Mouse (Mus musculus): Measurements from ENCODE around the gene Rccd1.

Rccd1 gene

DNA sequence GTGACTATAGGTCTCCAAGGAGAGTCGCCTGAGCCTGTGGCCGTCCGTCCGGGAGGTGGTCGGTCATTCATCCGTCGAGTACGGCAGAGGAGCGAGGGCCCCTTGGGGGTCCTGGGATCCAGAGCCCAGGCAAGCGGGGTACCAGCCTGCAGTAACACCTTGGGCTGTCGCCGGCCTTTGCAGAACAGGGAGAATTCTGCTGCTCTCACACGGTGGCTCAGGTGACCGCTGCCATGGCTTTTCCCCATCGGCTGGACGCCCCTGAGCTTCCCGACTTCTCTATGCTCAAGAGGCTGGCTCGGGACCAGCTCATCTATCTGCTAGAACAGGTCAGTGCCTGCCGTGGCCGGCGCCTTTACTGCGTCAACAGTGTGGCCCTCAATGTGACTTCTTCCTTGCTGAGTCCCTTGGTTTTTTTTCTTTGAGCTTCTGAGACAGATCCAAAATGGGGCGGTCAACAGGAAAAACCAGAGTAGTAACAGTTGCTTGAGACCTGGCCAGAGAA, 54.5 kb downstream of the Rccd1 start:
- H3K9me3 ChIP-seq (ENCODE audit: low read length) = no peaks in the 10 kb centered on the region
- TF ChIP-seq POU5F1 (IDR thresholded peaks at IDR 0.05; ENCODE audit: borderline replicate concordance, low read length) = no peak
- TF ChIP-seq NANOG (IDR thresholded peaks at IDR 0.05; ENCODE audit: borderline replicate concordance, low read length) = no peak
- TF ChIP-seq CTCF (conservative IDR thresholded peaks at IDR 0.05; ENCODE audit: low read length) = no peak
- peaks cover 68% of the 10 kb centered on the region for H3K36me3 ChIP-seq (ENCODE audit: insufficient read depth, low read length)
- H3K4me3 ChIP-seq (replicated peaks; ENCODE audit: low read length) = peak overlapping the region; percentile 97
- H3K27me3 ChIP-seq (ENCODE audit: insufficient read depth, low read length) = no peaks in the 10 kb centered on the region
- H3K4me1 ChIP-seq (replicated peaks; ENCODE audit: low read depth, low read length) = peaks cover 25% of the 10 kb centered on the region

DNA sequence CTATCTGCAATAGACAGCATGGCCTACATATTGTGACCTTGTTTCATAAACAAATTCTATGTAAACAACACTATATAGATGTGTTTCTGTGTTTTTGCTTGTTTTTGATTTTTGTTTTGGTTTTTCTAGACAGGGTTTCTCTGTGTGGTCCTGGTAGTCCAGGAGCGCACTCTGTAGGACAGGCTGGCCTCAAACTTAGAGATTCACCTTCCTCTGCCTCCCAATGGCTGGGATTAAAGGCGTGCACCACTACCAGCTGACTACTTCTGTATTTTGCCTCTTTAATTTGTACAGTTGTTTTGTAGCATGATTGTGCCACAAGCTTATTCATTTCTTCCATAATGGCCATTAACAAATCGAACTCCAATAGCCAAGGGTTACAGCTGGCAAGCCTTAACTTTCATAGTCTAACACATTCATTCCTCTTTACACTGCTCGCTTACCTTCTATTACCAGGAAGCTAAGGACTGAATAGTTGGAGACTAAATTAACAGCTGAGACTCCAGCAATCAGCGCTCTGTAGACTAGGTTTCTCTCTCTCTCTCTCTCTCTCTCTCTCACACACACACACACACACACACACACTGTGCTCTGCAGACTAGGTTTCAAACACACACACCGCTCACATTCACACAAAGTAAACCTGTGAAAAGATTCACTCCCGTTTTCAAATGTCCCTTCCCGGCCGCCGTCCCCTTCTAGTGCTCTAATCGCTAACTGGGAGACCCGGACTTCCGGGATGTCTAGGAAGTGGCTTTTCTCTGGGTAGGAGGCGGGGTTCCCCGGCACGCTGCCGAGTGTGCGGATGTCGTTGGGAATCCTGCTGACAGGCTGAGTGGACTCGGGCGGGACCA, 55.1 kb downstream of the Rccd1 start, which contains the start of gene Vps33b:
Vps33b (plus strand) TSS at position 753 of the 854 bp plus-strand sequence.
- H3K36me3 ChIP-seq (ENCODE audit: insufficient read depth, low read length) = peaks cover 68% of the 10 kb centered on the region
- peak within 1 kb of the TSS; percentile 97 for H3K4me3 ChIP-seq (replicated peaks; ENCODE audit: low read length)
- no peaks in the 10 kb centered on the region for H3K9me3 ChIP-seq (ENCODE audit: low read length)
- no peaks in the 10 kb centered on the region for H3K27me3 ChIP-seq (ENCODE audit: insufficient read depth, low read length)
- no peak for TF ChIP-seq POU5F1 (IDR thresholded peaks at IDR 0.05; ENCODE audit: borderline replicate concordance, low read length)
- no peak for TF ChIP-seq CTCF (conservative IDR thresholded peaks at IDR 0.05; ENCODE audit: low read length)
- TF ChIP-seq NANOG (IDR thresholded peaks at IDR 0.05; ENCODE audit: borderline replicate concordance, low read length) = no peak
- peaks cover 32% of the 10 kb centered on the region for H3K4me1 ChIP-seq (replicated peaks; ENCODE audit: low read depth, low read length)

DNA sequence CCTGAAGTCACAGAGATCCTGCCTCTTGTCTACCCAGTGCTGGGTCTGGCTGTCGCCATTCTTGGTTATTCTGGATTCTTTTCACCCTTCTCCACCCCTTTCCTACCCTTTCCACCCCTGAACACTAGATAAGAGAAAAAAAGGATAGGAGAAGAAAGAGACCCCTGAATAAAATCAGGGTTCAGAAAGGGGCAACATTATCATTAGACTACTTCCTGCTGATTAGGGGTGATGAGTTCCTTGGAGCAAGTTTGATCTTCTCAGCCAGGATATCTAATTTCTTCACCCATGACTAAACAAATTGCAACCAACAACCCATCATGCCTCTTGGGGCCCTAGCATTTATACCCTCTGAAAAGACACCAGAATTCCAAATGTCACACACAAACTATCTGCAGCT, 56.5 kb downstream of the Rccd1 start:
- TF ChIP-seq NANOG (IDR thresholded peaks at IDR 0.05; ENCODE audit: borderline replicate concordance, low read length) = no peak
- no peak for TF ChIP-seq CTCF (conservative IDR thresholded peaks at IDR 0.05; ENCODE audit: low read length)
- no peak for TF ChIP-seq POU5F1 (IDR thresholded peaks at IDR 0.05; ENCODE audit: borderline replicate concordance, low read length)
- H3K4me1 ChIP-seq (replicated peaks; ENCODE audit: low read depth, low read length) = peaks cover 43% of the 10 kb centered on the region
- no peak overlapping the region for H3K4me3 ChIP-seq (replicated peaks; ENCODE audit: low read length)

DNA sequence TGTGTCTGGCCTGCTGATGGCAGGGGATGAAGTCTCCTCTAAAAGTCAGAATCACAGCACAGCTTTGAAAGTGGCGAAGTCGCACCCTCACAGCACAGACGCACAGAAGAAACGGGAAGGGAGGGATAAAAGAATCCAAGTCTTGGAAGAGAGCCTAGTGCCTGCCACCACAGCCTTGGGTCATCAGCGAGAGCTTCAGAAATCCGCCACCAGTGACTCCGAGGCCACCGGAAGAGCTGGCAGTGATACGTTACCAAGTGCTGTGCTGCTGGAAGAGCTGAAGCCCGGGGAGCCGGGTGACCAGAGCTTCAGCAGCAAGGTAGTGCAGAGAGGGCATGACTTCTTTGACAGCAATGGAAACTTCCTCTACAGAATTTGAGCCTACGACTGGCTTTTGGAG, 59.6 kb downstream of the Rccd1 start:
- H3K36me3 ChIP-seq (ENCODE audit: insufficient read depth, low read length) = peaks cover 50% of the 10 kb centered on the region
- H3K4me1 ChIP-seq (replicated peaks; ENCODE audit: low read depth, low read length) = peaks cover 52% of the 10 kb centered on the region
- no peaks in the 10 kb centered on the region for H3K27me3 ChIP-seq (ENCODE audit: insufficient read depth, low read length)
- no peaks in the 10 kb centered on the region for H3K9me3 ChIP-seq (ENCODE audit: low read length)
- no peak overlapping the region for H3K4me3 ChIP-seq (replicated peaks; ENCODE audit: low read length)
- TF ChIP-seq NANOG (IDR thresholded peaks at IDR 0.05; ENCODE audit: borderline replicate concordance, low read length) (no peak), CTCF (conservative IDR thresholded peaks at IDR 0.05; ENCODE audit: low read length) (no peak), POU5F1 (IDR thresholded peaks at IDR 0.05; ENCODE audit: borderline replicate concordance, low read length) (no peak)

More for the DNA sequence above, 56.5 kb downstream of the Rccd1 start:
- Histone ChIP-seq H3K27me3 (ENCODE audit: insufficient read depth, low read length) (no peaks in the 10 kb centered on the region), H3K9me3 (ENCODE audit: low read length) (no peaks in the 10 kb centered on the region), H3K36me3 (ENCODE audit: insufficient read depth, low read length) (peaks cover 67% of the 10 kb centered on the region)

DNA sequence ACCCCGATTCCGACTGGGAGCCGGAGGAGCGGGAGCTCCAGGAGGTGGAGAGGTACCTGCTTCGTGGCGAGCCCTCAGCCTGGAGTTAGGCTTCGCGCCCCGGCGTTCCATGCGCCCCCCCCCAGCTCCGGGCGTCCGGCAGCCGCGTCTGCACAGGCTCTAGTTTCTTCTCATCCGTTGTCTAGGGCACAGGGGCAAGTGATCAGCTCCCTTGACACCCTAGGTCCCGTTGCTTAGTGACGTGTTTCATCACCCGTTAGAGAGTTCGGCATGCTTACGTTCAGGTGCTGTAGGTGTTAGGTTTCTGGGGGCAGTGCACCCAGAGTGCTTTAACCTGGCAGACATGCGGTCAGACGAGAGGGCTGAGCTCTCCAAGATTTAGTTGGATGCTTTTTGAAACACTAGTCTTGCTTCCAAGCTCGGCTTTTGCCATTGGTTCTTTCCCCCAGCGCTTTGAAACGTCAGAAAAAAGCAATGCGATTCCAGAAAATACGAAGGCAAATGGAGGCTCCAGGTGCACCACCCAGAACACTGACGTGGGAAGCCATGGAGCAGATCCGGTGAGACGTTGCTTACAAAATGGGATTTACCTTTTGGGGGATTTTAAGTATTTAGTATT, 62.8 kb downstream of the Rccd1 start:
- Histone ChIP-seq H3K9me3 (ENCODE audit: low read length) (no peaks in the 10 kb centered on the region), H3K36me3 (ENCODE audit: insufficient read depth, low read length) (peaks cover 36% of the 10 kb centered on the region), H3K4me3 (replicated peaks; ENCODE audit: low read length) (peak overlapping the region; percentile 94), H3K27me3 (ENCODE audit: insufficient read depth, low read length) (no peaks in the 10 kb centered on the region), H3K4me1 (replicated peaks; ENCODE audit: low read depth, low read length) (peaks cover 63% of the 10 kb centered on the region)
- TF ChIP-seq CTCF (conservative IDR thresholded peaks at IDR 0.05; ENCODE audit: low read length) = no peak
- TF ChIP-seq NANOG (IDR thresholded peaks at IDR 0.05; ENCODE audit: borderline replicate concordance, low read length) = no peak

DNA sequence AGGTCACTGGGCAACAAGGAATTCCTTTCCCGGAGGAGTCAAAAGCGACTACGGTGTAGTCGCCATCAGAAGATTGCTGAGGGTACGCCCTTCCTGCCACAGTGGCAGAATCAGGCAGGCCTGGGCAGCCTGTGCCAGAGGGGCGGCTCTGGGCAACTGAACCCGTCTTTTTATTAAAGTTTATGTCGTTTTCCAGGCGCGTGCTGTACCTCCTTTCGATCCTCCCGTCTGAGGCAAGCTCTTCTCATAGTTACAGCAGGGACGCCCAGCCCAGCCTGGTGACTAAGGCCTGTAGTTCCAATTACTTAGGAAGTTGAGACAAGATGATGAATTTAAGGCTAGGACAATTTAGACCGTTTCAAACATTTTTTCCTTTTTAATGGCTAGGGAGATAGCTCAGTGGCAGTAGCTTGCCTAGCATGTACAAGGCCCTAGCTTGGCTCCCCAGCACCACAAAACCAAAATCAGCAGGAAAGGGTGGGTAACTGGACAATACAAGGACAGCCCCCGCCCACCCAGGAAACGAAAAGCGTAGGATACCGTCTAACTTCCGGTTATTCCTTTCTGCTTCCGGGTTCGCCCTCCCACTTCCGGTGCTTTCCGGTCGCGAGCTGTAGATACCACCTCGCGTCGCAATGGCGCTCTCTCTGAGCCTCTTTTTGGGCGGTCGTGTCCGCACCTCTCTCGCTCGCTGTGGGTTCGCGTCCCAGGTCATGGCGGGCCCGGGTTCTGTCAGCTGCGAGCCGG, 63.5 kb downstream of the Rccd1 start, which contains the start of gene Ngrn:
Ngrn (plus strand) TSS at position 591 of the 747 bp plus-strand sequence.
- peaks cover 67% of the 10 kb centered on the region for H3K4me1 ChIP-seq (replicated peaks; ENCODE audit: low read depth, low read length)
- peaks cover 29% of the 10 kb centered on the region for H3K36me3 ChIP-seq (ENCODE audit: insufficient read depth, low read length)
- H3K27me3 ChIP-seq (ENCODE audit: insufficient read depth, low read length) = no peaks in the 10 kb centered on the region
- TF ChIP-seq NANOG (IDR thresholded peaks at IDR 0.05; ENCODE audit: borderline replicate concordance, low read length) (no peak), CTCF (conservative IDR thresholded peaks at IDR 0.05; ENCODE audit: low read length) (no peak), POU5F1 (IDR thresholded peaks at IDR 0.05; ENCODE audit: borderline replicate concordance, low read length) (no peak)
- H3K9me3 ChIP-seq (ENCODE audit: low read length) = no peaks in the 10 kb centered on the region
- H3K4me3 ChIP-seq (replicated peaks; ENCODE audit: low read length) = peak within 1 kb of the TSS; percentile 94

DNA sequence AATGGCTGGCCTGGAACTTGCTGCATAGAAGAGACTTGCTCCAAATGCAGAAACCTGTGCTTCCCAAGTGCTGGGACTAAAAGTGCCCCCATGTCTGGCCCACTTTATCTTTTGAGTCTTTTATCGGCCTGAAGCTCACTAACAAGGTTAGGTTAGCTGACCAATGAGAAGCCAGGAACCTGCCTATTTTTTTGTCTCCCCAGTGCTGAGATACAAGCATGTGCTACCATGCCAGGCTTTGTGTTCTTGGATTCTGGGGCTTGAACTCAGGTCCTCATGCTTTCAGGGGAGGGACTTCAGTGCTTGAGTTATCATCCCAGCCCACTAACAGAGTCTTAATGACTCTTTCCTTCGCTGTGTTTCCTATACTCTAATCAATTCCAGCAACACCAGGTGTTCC, 66.5 kb downstream of the Rccd1 start:
- H3K27me3 ChIP-seq (ENCODE audit: insufficient read depth, low read length) = no peaks in the 10 kb centered on the region
- H3K4me3 ChIP-seq (replicated peaks; ENCODE audit: low read length) = peak overlapping the region; percentile 37; the same call in 1 of the 2 replicates
- no peaks in the 10 kb centered on the region for H3K9me3 ChIP-seq (ENCODE audit: low read length)
- peaks cover 50% of the 10 kb centered on the region for H3K4me1 ChIP-seq (replicated peaks; ENCODE audit: low read depth, low read length)
- TF ChIP-seq CTCF (conservative IDR thresholded peaks at IDR 0.05; ENCODE audit: low read length) (no peak), NANOG (IDR thresholded peaks at IDR 0.05; ENCODE audit: borderline replicate concordance, low read length) (no peak), POU5F1 (IDR thresholded peaks at IDR 0.05; ENCODE audit: borderline replicate concordance, low read length) (no peak)
- H3K36me3 ChIP-seq (ENCODE audit: insufficient read depth, low read length) = no peaks in the 10 kb centered on the region

DNA sequence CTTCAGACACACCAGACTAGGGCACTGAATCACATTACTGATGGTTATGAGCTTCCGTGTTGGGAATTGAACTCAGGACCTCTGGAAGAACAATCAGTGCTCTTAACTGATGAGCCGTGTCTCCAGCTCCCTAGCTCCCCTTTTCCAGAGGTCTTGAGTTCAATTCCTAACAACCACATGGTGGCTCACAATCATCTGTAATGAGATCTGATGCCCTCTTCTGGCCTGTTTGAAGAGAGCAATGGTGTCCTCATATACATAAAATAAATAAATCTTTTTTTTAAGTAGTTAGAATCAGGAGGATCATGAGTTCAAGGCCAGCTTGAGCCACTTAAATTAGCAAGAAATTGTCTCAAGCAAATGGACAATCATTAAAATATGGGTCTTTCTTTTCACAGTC, 68.3 kb downstream of the Rccd1 start:
- H3K4me3 ChIP-seq (replicated peaks; ENCODE audit: low read length) = no peak overlapping the region
- H3K4me1 ChIP-seq (replicated peaks; ENCODE audit: low read depth, low read length) = peaks cover 51% of the 10 kb centered on the region
- TF ChIP-seq POU5F1 (IDR thresholded peaks at IDR 0.05; ENCODE audit: borderline replicate concordance, low read length) (no peak), NANOG (IDR thresholded peaks at IDR 0.05; ENCODE audit: borderline replicate concordance, low read length) (no peak), CTCF (conservative IDR thresholded peaks at IDR 0.05; ENCODE audit: low read length) (no peak; the same call in 1 of the 2 replicates)
- no peaks in the 10 kb centered on the region for H3K27me3 ChIP-seq (ENCODE audit: insufficient read depth, low read length)
- no peaks in the 10 kb centered on the region for H3K36me3 ChIP-seq (ENCODE audit: insufficient read depth, low read length)
- no peaks in the 10 kb centered on the region for H3K9me3 ChIP-seq (ENCODE audit: low read length)

Measured in E14TG2a.4 (cell line).